Mouse (Mus musculus) heart, adult 11 months (tissue): ENCODE results near the gene Prkci.

ENCODE experiments used
- DNase-seq: peaks from one replicate; pipeline ENCODE4 v3.0.0; 2022

Prkci gene

DNA sequence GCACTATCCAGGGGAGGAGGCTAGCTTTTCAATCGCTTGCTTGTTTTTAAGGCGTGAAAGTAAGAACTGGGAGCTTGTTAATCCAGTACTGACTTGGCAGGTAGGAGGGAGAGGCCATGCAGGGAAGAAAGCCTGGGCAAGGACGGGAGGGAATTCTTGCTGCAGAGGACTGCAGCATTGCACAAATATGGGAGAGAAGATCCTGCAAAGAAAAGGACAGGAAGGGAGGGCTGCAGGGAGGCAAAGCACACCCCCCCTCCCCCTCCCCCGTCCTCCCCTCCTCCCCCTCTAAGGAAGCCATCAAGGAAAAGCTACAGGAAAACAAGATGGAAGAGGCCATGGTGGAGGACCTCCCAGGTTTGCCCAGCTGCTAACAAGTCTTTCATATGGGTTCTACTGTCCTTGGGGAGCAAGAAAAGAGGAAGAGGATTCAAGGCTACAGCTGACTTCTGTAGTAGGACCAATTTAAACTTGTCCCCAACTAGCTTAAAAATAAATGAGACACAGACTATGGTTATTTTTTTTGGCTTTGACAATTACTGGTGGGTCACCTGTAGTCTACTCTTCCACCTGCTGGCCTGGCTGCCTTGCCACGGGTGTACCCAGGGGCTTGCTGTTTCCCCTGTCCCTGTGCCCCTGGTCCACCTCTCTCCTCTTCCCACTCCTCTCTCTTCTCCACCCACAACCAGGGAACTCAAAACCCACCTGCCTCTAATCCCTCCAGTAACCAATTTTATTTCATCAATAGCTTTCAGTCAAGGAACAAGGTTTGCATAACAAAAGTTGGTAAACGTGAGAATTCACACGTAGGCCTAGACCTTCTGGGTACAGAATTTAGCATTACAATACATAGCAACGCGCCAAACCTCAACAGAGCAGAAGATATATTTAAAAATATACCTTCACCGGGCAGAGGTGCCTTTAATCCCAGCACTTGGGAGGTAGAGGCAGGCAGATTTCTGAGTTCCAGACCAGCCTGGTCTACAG lies 93.5 kb downstream of the Prkci start:
- no peak for DNase-seq

DNA sequence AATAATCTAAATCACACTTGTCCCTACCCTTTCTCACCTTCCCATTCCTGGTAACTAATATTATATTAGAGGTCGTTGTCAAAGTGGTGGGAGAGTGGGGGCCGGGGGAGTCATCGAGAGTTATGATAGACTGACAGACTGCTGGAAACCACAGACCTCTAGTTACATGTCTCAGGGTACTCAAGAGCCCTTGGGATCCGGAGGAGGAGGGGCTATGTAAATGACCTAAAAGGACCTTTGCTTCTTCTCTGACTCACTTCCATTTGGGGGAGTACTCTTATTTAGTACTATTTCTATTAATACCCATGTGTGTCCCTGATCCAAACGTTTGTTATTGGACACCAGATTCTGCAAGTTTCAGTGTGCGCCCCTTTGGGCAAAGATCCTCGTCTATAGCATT lies 94.4 kb downstream of the Prkci start:
- no peak for DNase-seq

DNA sequence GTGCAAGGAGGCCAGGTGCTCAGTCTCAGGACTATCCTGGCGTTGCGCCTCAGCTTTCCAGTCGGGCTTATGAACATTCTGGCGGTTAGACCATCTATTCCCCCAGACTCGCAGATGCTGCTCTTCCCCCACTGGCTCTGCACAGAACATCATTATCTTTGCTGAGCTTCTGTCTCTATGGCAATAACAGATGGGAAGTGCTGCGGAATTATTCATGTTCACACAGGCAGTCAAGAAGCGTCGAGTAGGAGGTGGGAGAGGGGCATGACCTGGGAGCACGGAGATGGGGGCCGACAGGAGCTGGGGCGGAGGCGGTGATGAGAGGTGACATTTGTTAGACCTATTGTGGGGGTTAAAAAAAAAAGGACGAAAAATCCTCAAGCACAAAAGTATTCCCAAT lies 97.6 kb downstream of the Prkci start:
- DNase-seq = peak; percentile 94

DNA sequence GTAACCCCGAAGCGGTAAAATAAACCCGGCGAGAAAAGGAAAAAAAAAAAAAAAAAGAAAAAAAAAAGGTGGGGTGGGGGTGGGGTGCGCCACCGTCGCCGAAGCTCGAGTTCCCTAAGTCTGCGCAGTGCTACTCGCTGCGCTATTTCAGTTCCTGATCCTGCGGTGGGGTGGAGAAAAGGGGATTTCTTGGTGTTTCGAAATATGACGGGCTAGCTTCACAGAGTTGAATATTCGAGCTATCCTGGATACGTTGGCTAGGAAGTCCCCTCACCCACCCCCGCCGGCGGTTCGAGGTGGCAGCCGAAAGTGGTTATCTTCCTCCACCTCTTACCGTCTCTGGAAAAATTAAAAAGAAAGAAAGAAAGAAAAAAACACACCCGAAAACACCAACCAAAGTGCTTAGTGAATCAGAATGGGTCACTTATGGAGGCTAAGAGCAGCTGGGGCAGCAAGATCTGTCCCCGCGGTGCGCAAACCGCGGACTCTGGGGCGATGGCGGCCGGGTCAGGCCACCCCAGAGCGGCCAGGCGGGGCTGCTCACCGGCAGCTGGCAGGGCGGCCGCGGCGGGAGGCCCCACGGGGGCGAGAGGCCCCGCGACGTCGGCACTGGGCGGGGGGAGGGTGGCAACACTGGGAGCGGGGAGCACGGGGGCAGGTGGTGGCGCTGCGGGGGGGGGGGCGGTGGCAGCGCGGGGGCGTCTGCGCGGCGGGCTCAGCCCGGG lies 98.2 kb downstream of the Prkci start:
- peak; percentile 98 for DNase-seq

DNA sequence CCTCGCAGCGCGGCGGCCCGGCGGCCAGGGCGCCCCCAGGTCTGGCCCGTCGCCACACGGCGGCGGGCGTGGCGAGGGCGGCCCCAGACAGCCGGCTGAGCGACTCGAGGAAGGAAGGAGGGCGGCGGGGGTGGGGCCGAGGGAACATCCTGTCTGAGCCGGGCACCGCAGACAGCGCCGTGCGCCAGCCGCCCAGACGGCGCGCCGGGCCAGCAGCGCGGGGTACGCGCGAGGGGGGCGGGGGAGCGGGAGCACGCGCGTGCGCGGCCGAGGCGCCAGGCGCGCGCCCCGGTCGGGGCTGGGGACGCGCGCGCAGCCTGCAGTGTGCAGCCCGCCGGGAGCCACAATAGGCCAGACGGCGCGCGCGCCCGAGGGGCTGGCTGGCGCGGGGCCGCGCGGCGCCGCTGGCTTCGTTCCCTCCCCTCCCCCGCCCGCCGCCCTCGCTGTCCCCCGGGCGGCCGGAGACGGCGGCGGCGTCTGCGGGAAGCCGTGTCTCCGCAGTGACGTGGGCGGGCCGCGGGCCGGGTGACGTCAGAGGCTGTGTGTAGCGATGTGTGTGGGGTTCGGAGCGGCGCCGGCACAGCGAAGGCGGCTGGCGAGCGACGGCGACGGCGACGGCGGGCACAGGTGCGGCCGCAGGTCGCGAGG lies 99.1 kb downstream of the Prkci start, which contains the start of gene Skil:
Skil (plus strand) TSS at position 528 of the 648 bp plus-strand sequence.
- DNase-seq = peak; percentile 100

DNA sequence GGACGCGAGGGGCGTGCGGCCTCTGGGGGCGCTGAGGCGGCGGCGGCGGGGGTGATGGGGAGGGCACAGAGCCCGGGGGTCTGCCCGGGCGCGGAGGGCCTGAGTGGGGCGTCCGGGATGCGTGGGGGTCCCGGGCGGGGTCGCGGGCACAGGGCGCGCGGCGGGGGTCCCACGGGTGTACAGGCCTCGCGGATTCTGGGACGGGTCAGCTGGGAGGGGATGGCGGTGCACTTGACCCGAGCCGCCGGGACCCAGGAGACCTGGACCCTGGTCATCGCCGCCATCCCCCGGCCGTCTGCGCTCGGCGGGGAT lies 99.6 kb downstream of the Prkci start:
- DNase-seq = no peak

DNA sequence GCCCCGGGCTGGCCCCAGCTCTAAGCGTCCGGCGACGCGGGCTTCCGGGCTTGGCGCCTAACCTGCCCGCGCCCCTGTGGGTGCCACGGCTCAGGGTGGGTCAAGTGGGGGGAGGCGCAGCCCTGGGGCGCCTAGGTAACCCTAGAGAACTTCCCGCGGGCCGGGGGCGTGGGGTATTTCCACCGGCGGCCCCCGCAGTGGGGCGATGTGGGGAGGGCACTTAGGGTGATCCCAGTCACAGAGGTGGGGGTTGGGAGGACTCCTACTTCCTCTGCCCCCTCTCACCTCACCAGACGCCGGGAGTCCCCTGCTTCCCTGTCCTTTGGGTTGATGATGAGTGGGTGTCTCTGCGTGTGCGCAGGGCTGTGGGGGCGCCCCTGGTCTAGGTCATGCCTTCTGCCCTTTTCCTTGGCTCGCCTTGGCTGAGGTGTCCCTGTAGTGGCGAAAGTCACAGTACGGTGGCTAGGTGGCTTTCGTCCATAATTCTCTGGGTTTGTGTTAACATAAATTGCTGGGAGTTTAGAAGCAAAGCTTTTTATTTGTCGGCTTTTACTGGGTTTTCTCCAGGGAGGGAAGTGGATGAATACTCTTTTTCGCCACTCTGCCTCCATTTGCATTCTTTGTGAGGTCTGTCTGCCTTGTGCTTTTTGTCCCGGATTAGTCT lies 100.1 kb downstream of the Prkci start:
- peak; percentile 97 for DNase-seq

DNA sequence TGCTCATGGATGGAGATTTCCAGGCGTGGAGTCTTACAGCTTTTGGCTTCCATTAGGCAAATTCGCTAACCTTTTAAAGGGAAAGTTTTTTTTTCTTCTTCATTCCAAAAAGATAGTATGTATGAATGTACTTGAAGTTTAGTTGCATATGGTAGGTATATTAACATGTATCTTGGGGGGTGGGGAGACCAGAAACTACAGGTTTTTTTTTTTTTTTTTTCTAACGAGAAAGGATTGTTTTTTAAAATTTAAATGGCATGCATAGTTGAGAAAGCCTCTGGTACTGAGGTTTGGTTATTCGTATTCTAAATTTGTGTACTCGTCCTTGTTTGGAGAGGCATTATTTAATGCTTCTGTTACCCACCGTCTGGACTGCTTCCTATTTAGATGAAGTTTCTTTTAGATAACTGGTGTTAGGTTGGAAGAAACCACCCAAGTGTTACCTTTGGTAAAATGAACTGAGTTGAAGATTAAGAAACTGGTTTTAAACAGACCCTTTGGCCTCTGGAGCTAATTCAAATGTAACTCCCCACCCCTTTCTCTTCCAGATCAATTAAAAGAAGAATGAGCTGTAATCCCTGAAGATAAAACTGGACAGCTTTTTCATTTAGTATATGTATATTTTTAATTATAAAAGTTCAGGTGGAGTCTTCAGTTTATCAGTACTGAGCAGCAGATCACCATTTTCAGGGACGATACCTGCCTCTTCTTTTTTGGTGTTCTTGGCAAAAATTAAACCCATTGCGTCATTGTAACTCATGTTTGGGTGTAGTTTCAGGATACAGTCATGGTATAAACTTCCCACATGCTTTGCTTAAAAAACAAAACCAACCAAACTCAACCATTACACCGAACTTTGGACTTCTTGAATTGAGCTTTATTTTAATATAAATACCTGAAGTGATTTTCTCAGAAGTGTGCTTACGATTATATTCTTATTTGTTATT lies 100.9 kb downstream of the Prkci start:
- no peak for DNase-seq

DNA sequence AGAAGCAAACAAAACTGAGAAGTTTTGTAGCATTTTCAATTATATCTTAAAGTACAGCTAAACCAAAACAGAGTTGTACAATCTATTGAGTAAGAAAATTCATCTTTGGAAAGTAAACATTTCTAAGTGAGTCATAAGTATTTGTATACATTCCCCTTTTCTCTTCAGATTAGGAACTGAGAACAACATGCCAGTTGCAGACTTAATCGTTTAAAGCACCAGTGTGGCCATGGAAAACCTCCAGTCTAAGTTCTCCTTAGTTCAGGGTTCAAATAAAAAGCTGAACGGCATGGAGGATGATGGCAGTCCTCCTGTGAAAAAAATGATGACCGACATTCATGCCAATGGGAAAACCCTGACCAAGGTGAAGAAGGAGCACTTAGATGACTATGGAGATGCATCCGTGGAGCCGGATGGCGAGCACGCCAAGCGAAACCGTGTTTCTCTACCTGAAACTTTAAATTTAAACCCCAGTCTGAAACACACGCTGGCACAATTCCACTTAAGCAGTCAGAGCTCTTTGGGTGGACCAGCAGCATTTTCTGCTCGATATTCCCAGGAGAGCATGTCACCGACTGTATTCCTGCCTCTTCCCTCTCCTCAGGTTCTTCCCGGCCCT lies 101.7 kb downstream of the Prkci start:
- DNase-seq = peak; percentile 88

DNA sequence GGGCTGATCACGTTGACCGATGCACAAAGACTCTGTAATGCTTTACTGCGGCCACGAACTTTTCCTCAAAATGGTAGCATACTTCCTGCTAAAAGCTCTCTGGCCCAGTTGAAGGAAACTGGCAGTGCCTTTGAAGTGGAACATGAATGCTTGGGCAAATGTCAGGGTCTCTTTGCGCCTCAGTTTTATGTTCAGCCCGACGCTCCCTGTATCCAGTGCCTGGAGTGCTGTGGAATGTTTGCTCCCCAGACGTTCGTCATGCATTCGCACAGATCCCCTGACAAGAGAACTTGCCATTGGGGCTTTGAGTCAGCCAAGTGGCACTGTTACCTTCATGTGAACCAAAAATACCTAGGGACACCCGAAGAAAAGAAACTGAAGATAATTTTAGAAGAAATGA lies 102.4 kb downstream of the Prkci start:
- DNase-seq = peak; percentile 71

DNA sequence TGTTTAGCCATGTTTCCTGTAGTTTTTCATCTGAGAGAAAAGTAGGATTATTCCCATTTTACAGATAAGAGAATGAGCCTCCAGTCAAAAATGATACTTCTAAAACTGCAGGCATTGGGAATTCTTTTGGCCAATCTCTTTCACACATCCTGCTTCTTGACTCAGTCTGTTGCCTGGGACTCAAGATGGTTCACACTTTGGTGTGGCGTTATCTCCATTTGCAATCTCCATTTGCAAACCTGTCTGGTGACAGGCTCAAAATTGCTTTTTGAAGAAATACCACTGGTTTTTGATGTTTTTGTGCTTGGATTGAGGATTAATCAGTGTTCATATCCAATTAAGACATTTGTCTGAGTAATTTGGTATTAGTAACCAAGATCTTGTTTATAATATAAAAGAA lies 103.0 kb downstream of the Prkci start:
- DNase-seq = no peak

DNA sequence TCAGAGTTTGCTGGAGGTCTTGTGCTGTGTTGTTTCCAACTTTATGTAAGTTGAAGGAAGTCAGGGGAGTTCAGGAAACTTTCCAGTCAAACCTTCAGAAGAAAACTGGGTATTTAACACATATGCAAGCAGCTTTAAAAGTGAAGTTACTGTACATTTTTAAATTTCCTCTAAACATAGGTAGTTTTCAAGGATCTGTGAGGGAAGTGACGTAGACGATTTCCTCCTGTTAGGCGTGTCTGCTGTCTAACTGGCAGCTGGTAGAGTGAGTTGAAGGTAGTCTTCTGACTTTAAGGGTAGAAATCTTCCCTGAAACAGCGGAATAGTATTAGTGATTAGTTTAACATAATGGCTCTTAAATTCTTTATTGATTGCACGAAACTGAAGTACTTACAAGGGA lies 104.5 kb downstream of the Prkci start:
- DNase-seq = no peak

DNA sequence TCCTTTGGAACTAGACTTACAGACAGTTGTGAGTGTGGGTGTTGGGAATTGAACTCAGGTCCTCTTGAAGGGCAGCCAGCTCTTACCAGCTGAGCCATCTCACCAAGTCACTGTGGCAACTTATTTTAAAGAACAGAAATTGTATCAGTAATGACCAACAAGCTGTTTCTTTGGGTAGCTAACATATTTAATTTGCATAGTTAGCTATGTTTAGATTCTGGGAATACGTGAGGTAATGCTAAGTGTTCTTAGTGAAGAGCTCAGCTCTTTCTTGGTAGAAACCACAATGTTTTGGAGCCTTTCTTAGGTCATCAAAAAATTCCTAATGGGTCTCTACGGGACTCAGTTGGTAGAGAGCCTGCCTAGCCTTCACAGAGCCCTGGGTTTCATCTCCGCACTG lies 105.3 kb downstream of the Prkci start:
- peak; percentile 48 for DNase-seq
